Mouse (Mus musculus): ENCODE results near the gene Cpm. TPM values are rescaled to one million over a fixed set of nuclear protein-coding genes. Genes with fewer than 3 reads are reported as not detected.

The Cpm gene
- polyA plus RNA-seq, 1 experiment from 2014 or later: 5.0 TPM

DNA sequence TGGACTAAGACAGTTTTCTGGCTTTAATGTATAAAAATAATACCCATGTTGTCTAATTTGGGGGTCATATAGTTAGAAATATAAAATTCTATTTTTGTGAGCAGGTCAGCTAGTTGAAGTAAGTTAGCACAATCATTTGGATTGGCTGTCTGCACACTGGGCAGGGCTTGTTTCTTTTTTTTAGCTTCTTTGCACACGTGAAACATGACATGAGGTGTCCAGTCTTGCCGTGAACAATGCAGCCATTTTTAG is 60.7 kb downstream of the Cpm start:
- WGBS: 87% methylated on average over 2 of the region's 2 CpGs
- no peak overlapping the region for H3K27ac ChIP-seq (ENCODE audit: low read depth, low read length)
- no peaks in the 10 kb centered on the region for H3K4me1 ChIP-seq (replicated peaks; ENCODE audit: control insufficient read depth, insufficient read depth, low read length)
- H3K4me2 ChIP-seq (ENCODE audit: low read depth, low read length, severe bottlenecking): no peak overlapping the region
- H3K9me3 ChIP-seq (ENCODE audit: control insufficient read depth, low read length): no peaks in the 10 kb centered on the region
- peaks cover 22% of the 10 kb centered on the region for H3K36me3 ChIP-seq (ENCODE audit: control insufficient read depth, insufficient read depth, low read length)
- ATAC-seq (replicated peaks; ENCODE audit: low FRiP score) (no peak), DNase-seq (ENCODE audit: low spot score) (no peak)
- H3K27me3 ChIP-seq (ENCODE audit: control insufficient read depth, insufficient read depth, low read length): no peaks in the 10 kb centered on the region
- no peak overlapping the region for H3K4me3 ChIP-seq (ENCODE audit: low read depth, low read length)
- H3K9ac ChIP-seq (ENCODE audit: low read length): no peak overlapping the region

DNA sequence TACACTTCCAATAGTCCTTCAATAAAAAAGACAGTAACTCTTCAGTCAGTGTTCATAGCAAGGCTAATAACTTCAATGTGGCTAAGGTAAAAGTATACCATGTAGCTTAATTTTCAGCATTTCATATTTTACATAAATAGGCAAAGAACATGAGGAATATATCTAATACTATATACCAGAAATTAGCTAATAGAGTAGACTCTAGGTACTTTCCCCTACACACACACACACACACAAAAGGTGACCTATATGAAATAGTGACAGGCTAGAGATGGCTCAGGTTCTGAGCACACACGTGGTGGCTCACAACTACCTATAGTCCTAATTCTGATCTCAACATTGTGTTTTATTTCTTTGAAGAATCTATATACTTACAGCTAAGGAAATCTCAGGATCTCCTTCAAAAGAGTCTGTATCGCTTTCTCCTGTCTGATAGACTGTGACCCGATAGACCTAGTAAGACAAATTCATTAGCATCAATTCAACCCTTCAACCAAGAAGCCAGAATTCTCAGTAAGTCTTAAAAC is 61.5 kb downstream of the Cpm start:
- DNase-seq (ENCODE audit: low spot score): no peak
- WGBS: 93% methylated on average over 3 of the region's 3 CpGs
- peaks cover 28% of the 10 kb centered on the region for H3K36me3 ChIP-seq (ENCODE audit: control insufficient read depth, insufficient read depth, low read length)
- no peak overlapping the region for H3K4me2 ChIP-seq (ENCODE audit: low read depth, low read length, severe bottlenecking)
- no peak overlapping the region for H3K27ac ChIP-seq (ENCODE audit: low read depth, low read length)
- H3K4me3 ChIP-seq (ENCODE audit: low read depth, low read length): no peak overlapping the region
- no peaks in the 10 kb centered on the region for H3K27me3 ChIP-seq (ENCODE audit: control insufficient read depth, insufficient read depth, low read length)
- H3K9me3 ChIP-seq (ENCODE audit: control insufficient read depth, low read length): no peaks in the 10 kb centered on the region
- H3K9ac ChIP-seq (ENCODE audit: low read length): no peak overlapping the region
- ATAC-seq (replicated peaks; ENCODE audit: low FRiP score): no peak
- no peaks in the 10 kb centered on the region for H3K4me1 ChIP-seq (replicated peaks; ENCODE audit: control insufficient read depth, insufficient read depth, low read length)

DNA sequence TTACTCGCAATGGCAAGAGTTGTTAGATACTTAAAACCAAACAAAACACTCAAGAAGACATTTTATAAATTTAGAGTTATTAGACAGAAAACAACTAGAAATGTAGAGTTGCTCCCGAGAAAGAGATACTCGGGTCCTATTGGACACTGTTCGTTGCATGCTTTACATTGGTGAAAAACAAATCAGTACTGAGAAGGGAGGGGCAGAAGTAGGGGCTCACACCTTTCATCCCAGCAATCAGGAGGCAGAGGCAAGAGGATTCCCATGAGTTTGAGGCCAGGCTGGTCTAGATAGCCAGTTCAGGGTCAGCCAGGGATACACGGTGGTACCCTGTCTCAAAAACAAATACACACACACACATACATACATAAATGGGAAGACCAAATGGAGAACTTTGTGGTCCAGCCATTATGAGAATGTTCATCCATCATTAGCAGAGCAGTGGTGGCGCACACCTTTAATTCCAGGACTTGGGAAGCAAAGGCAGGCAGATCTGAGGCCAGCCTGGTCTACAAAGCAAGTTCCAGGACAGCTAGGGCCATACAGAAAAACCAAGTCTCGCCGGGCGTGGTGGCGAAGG is 62.2 kb downstream of the Cpm start:
- DNase-seq (ENCODE audit: low spot score): no peak
- Histone ChIP-seq H3K27ac (ENCODE audit: low read depth, low read length) (no peak overlapping the region), H3K9me3 (ENCODE audit: control insufficient read depth, low read length) (no peaks in the 10 kb centered on the region), H3K4me3 (ENCODE audit: low read depth, low read length) (no peak overlapping the region), H3K27me3 (ENCODE audit: control insufficient read depth, insufficient read depth, low read length) (no peaks in the 10 kb centered on the region), H3K36me3 (ENCODE audit: control insufficient read depth, insufficient read depth, low read length) (peaks cover 28% of the 10 kb centered on the region), H3K9ac (ENCODE audit: low read length) (no peak overlapping the region), H3K4me1 (replicated peaks; ENCODE audit: control insufficient read depth, insufficient read depth, low read length) (no peaks in the 10 kb centered on the region), H3K4me2 (ENCODE audit: low read depth, low read length, severe bottlenecking) (no peak overlapping the region)
- 97% methylated on average over 10 of the region's 10 CpGs for WGBS
- ATAC-seq (replicated peaks; ENCODE audit: low FRiP score): no peak

DNA sequence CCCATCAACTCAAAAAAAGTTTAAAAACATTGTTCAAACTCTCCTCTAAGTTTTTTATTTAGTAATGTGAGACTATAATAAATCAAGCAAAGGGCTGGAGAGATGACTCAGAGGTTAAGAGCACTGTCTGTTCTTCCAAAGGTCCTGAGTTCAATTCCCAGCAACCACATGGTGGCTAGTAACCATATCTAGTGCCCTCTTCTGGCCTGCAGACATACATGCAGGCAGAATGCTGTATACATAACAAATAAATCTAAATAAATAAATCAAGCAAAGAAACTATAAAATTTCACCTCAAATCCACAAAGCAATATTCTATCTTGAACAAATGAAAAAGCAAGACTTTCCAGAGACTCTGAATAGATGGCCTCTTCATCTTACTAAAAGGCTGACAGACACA is 62.9 kb downstream of the Cpm start:
- Histone ChIP-seq H3K4me3 (ENCODE audit: low read depth, low read length) (no peak overlapping the region), H3K36me3 (ENCODE audit: control insufficient read depth, insufficient read depth, low read length) (peaks cover 31% of the 10 kb centered on the region), H3K9ac (ENCODE audit: low read length) (no peak overlapping the region), H3K4me1 (replicated peaks; ENCODE audit: control insufficient read depth, insufficient read depth, low read length) (no peaks in the 10 kb centered on the region), H3K9me3 (ENCODE audit: control insufficient read depth, low read length) (no peaks in the 10 kb centered on the region), H3K4me2 (ENCODE audit: low read depth, low read length, severe bottlenecking) (no peak overlapping the region), H3K27ac (ENCODE audit: low read depth, low read length) (no peak overlapping the region), H3K27me3 (ENCODE audit: control insufficient read depth, insufficient read depth, low read length) (no peaks in the 10 kb centered on the region)
- DNase-seq (ENCODE audit: low spot score): no peak
- ATAC-seq (replicated peaks; ENCODE audit: low FRiP score): no peak

DNA sequence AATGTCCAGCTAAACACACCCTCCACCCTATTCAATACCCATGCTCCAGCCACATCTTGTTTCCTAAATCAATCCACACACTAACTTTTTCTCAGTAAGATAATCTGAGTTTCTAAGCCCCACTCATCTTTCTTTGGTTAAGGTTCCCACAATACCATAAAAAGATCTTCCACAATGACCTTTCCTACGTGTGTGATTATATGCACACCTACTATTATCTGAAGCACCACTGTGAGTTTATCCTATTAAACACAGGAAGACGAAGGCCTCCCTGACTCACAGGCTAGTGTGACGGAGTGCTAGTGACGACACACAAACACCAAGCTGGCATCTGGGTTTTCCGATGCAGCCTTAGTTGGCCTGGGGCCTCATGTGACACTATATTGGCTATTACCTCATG is 63.7 kb downstream of the Cpm start:
- H3K4me1 ChIP-seq (replicated peaks; ENCODE audit: control insufficient read depth, insufficient read depth, low read length): no peaks in the 10 kb centered on the region
- H3K27me3 ChIP-seq (ENCODE audit: control insufficient read depth, insufficient read depth, low read length): no peaks in the 10 kb centered on the region
- H3K36me3 ChIP-seq (ENCODE audit: control insufficient read depth, insufficient read depth, low read length): peaks cover 31% of the 10 kb centered on the region
- H3K9me3 ChIP-seq (ENCODE audit: control insufficient read depth, low read length): no peaks in the 10 kb centered on the region
- no peak overlapping the region for H3K4me3 ChIP-seq (ENCODE audit: low read depth, low read length)
- DNase-seq (ENCODE audit: low spot score) (no peak), ATAC-seq (replicated peaks; ENCODE audit: low FRiP score) (no peak)
- no peak overlapping the region for H3K27ac ChIP-seq (ENCODE audit: low read depth, low read length)
- WGBS: 98% methylated on average over 5 of the region's 5 CpGs
- no peak overlapping the region for H3K9ac ChIP-seq (ENCODE audit: low read length)
- H3K4me2 ChIP-seq (ENCODE audit: low read depth, low read length, severe bottlenecking): no peak overlapping the region

DNA sequence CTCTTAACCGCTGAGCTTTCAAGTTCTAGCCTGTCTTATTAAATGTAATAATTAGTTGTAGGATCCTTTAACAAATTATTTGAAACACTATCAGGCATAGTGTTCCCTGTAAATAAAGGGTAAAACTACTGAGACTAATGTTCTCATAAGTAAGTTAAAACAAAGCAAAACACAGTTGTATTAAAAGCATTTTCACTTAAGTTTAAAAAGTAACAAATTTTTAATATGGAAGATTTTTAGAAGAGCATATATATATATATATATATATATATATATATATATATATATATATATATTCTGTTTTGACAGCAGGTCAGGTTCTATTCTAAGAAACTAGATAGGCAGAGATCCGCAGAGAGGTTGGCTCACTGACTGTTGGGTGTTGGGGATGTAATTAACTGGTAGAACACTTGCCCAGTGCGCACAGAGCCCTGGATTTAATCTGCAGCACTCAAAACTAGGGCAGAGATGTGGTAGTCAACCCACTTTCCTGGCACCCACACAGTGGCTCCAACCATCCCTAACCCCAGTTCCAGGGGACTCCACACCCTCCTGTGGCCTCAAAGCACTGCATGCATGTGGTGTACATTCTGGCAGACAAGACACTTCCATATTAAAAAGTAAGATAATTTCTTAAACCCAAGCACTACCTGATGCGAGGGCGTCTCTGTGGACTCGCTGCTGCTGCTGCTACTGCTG is 65.1 kb downstream of the Cpm start:
- H3K36me3 ChIP-seq (ENCODE audit: control insufficient read depth, insufficient read depth, low read length): peaks cover 27% of the 10 kb centered on the region

DNA sequence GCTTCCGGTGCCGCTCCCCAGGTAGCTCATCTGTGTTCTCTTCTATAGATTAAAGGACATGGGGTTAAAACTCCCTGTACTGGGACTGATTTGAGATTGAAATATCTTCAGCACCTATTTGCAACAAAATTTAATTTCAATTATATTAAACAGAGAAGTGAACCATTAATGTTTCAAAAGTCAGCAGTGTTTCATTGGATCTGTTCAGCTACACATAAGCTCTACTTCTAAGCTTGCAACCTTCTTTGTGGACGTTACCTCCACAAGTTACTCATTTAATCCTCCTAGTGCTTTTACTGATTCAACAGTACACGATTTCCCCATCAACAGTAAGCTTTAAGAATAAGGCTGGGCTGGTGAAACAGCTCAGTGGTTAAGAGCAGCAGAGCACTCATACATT is 65.7 kb downstream of the Cpm start:
- ATAC-seq (replicated peaks; ENCODE audit: low FRiP score) (no peak), DNase-seq (ENCODE audit: low spot score) (no peak)
- Histone ChIP-seq H3K4me1 (replicated peaks; ENCODE audit: control insufficient read depth, insufficient read depth, low read length) (no peaks in the 10 kb centered on the region), H3K27me3 (ENCODE audit: control insufficient read depth, insufficient read depth, low read length) (no peaks in the 10 kb centered on the region), H3K9ac (ENCODE audit: low read length) (no peak overlapping the region), H3K36me3 (ENCODE audit: control insufficient read depth, insufficient read depth, low read length) (peaks cover 28% of the 10 kb centered on the region), H3K4me3 (ENCODE audit: low read depth, low read length) (no peak overlapping the region), H3K4me2 (ENCODE audit: low read depth, low read length, severe bottlenecking) (no peak overlapping the region), H3K9me3 (ENCODE audit: control insufficient read depth, low read length) (no peaks in the 10 kb centered on the region), H3K27ac (ENCODE audit: low read depth, low read length) (no peak overlapping the region)
- WGBS: 95% methylated on average over 4 of the region's 4 CpGs

More for the DNA sequence above, 65.1 kb downstream of the Cpm start:
- Histone ChIP-seq H3K4me3 (ENCODE audit: low read depth, low read length) (no peak overlapping the region), H3K27ac (ENCODE audit: low read depth, low read length) (no peak overlapping the region), H3K4me1 (replicated peaks; ENCODE audit: control insufficient read depth, insufficient read depth, low read length) (no peaks in the 10 kb centered on the region), H3K9ac (ENCODE audit: low read length) (no peak overlapping the region), H3K9me3 (ENCODE audit: control insufficient read depth, low read length) (no peaks in the 10 kb centered on the region), H3K4me2 (ENCODE audit: low read depth, low read length, severe bottlenecking) (no peak overlapping the region), H3K27me3 (ENCODE audit: control insufficient read depth, insufficient read depth, low read length) (no peaks in the 10 kb centered on the region)
- WGBS: 95% methylated on average over 6 of the region's 6 CpGs
- DNase-seq (ENCODE audit: low spot score) (no peak), ATAC-seq (replicated peaks; ENCODE audit: low FRiP score) (no peak)

DNA sequence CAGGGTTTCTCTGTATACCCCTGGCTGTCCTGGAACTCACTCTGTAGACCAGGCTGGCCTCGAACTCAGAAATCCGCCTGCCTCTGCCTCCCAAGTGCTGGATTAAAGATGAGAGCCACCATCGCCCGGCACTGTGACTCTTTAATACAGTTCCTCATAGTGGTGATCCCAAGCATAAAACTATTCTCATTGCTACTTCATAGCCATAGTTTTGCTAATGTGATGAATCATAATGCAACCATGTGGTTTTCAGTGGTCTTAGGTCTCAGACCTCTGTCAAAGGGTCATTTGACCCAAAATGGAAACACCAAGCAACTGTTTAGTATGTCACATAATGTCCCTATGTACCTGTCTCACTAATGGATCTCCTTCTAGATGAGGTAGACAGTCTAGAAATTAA is 66.3 kb downstream of the Cpm start:
- H3K4me2 ChIP-seq (ENCODE audit: low read depth, low read length, severe bottlenecking): no peak overlapping the region
- H3K36me3 ChIP-seq (ENCODE audit: control insufficient read depth, insufficient read depth, low read length): peaks cover 29% of the 10 kb centered on the region
- ATAC-seq (replicated peaks; ENCODE audit: low FRiP score): no peak
- H3K9ac ChIP-seq (ENCODE audit: low read length): no peak overlapping the region
- no peak for DNase-seq (ENCODE audit: low spot score)
- H3K4me3 ChIP-seq (ENCODE audit: low read depth, low read length): no peak overlapping the region
- 95% methylated on average over 4 of the region's 4 CpGs for WGBS
- H3K27me3 ChIP-seq (ENCODE audit: control insufficient read depth, insufficient read depth, low read length): no peaks in the 10 kb centered on the region
- H3K27ac ChIP-seq (ENCODE audit: low read depth, low read length): no peak overlapping the region
- H3K9me3 ChIP-seq (ENCODE audit: control insufficient read depth, low read length): no peaks in the 10 kb centered on the region
- H3K4me1 ChIP-seq (replicated peaks; ENCODE audit: control insufficient read depth, insufficient read depth, low read length): no peaks in the 10 kb centered on the region
